Mouse (Mus musculus) gastrocnemius, adult 2 months (tissue): Measurements from ENCODE around the gene Syde2. TPM values are rescaled to one million over a fixed set of nuclear protein-coding genes. Genes with fewer than 3 reads are reported as not detected.
A peak's percentile ranks its signal among the peaks of the same experiment; 100 is the strongest.
"Not testable (repeated sequence)": the region's sequence is repeated elsewhere in the genome, so short reads cannot be mapped to it uniquely, and the experiment has no call there.

Experiments
- DNase-seq: peaks from one replicate; pipeline ENCODE4 v3.0.0; 2022
- H3K27ac ChIP-seq: fragments of 200-600 bp; 2 replicates; pipeline ENCODE4 v1.8.1; 2022; ENCODE audit warnings: mild to moderate bottlenecking
- H3K4me3 ChIP-seq: fragments of 200-600 bp; 2 replicates; pipeline ENCODE4 v1.8.1; 2022; ENCODE audit warnings: mild to moderate bottlenecking, moderate library complexity
- CTCF ChIP-seq: fragments of 200-600 bp; IDR thresholded peaks from 2 replicates; pipeline ENCODE4 v1.8.1; 2022; ENCODE audit warnings: antibody characterized with exemption, mild to moderate bottlenecking, moderate library complexity
- intact Hi-C: fragments of 180-260 bp; cut with DNase I; formaldehyde crosslinking; loops from one replicate; pipeline ENCODE4 v1.15.1; 2025
- total RNA-seq, 2 experiments: library from RNA; stranded (reverse); gene quantifications; 2 replicates each; pipeline ENCODE4 v1.2.3; 2021

Gene Syde2
- total RNA-seq, 2 experiments from 2014 or later: 0.97 to 1.1 TPM

- no peak for DNase-seq
- Histone ChIP-seq H3K4me3 (no peak overlapping the region), H3K27ac (peak overlapping the region; percentile 58)
- intact Hi-C loops: no loop called here
- TF ChIP-seq CTCF: no peak
Measured at GRCm38 (mm10) chr3:145995489-145995888, 7.8 kb downstream of the Syde2 start.

DNA sequence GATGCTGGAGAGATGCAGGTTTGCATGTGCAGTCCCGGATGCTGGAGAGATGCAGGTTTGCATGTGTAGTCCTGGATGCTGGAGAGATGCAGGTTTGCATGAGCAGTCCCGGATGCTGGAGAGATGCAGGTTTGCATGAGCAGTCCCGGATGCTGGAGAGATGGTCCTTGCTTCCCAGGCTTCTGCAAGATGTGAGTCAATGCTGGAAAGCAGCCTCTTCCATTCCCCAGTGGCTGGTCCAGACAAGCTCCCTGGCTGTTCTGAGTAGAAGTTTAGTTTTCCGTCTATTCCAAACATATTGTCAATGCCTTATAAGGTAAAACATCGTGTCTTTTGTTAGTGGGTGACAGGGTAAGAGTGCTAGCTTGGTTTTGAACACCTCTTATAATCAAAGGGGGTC is 8.9 kb downstream of the Syde2 start:
- H3K27ac ChIP-seq, H3K4me3 ChIP-seq, intact Hi-C loops: not testable (repeated sequence)
- peak; percentile 52 for DNase-seq

DNA sequence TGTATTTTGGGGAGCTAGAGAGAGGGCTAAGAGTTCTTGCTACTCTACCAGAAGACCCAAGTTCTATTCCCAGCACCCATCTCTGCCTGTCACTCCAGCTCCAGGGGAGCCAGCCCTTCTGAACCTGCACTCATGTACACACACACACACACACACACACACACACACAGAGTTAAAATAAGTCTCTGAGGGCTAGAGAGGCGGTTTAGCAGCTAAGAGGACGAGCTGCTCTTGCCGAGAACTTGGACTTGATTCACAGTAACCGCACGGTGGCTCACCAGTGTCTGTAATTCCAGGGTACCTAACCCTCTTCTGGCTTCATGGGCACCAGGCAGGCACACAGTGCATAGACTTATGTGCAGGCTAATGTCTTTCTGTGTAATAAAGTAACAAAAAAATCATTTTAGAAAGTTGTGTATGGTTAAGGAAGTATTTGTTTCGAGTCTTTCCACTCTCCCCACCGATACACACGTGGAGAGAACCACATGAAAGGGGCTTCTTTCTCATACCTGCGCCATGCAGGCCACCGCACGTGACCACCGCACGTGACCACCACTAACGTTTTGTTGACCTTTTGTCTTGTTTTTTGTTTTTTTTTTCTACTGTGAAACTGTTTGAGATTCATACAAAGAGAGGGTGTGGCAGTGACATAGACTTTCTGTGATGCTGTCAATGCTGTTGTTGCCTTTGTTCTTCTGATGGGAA is 16.8 kb downstream of the Syde2 start:
- Histone ChIP-seq H3K4me3 (no peak overlapping the region), H3K27ac (no peak overlapping the region)
- DNase-seq: no peak
- intact Hi-C loops: no loop called here
- no peak for TF ChIP-seq CTCF

- no peak overlapping the region for H3K27ac ChIP-seq
- intact Hi-C loops: no loop called here
- no peak for TF ChIP-seq CTCF
- no peak overlapping the region for H3K4me3 ChIP-seq
- no peak for DNase-seq
Measured at GRCm38 (mm10) chr3:146007872-146008271, 20.2 kb downstream of the Syde2 start.

DNA sequence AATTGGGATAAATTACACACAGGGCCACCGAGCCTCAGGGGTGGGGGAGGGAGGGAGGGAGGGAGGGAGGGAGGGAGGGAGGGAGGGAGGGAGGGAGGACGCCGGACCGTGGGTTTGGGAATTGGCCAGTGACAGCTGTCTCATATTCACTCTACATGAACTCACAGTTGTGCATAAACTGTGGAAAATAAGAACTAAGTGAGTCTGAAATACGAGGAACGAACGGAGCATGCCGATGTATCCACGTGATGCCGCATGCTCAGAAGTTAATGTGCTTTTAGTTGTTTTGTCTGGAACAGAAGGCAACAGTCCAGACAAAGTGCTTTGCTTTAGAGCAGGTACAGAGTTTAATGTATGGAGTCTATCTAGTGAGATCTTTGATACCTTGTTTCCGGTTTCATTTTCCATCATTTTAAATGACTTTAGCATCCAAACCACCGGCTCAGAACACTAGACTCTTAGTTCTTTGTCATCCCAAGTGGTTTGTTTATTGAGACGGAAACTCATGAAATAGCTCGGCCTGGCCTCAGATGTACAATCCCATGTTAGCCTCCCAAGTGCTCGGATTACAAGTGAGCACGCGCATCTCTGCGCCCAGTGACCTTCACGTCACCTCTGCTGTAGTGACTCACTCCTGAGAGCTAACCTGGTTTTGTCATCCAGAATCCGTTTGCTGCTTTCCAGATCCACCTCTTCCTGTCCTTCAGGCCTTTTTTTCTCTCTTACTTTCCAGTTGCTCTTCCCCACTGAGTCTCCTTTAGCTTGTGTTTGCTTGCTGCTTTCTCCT is 22.4 kb downstream of the Syde2 start:
- peak overlapping the region; percentile 63 for H3K4me3 ChIP-seq
- DNase-seq: peak; percentile 71
- no peak for TF ChIP-seq CTCF
- H3K27ac ChIP-seq: peak overlapping the region; percentile 57
- intact Hi-C loops: no loop called here

- intact Hi-C loops: no loop called here
- TF ChIP-seq CTCF: no peak
- DNase-seq: no peak
- Histone ChIP-seq H3K4me3 (no peak overlapping the region; the same call in 1 of the 2 replicates), H3K27ac (peak overlapping the region; percentile 57)
Measured at GRCm38 (mm10) chr3:146010751-146011150, 23.1 kb downstream of the Syde2 start.

GRCm38 (mm10) chr3:146011544-146012218 is 24.0 kb downstream of the Syde2 start:
- intact Hi-C loops: no loop called here
- Histone ChIP-seq H3K4me3 (no peak overlapping the region), H3K27ac (no peak overlapping the region)
- DNase-seq: no peak
- TF ChIP-seq CTCF: no peak

DNA sequence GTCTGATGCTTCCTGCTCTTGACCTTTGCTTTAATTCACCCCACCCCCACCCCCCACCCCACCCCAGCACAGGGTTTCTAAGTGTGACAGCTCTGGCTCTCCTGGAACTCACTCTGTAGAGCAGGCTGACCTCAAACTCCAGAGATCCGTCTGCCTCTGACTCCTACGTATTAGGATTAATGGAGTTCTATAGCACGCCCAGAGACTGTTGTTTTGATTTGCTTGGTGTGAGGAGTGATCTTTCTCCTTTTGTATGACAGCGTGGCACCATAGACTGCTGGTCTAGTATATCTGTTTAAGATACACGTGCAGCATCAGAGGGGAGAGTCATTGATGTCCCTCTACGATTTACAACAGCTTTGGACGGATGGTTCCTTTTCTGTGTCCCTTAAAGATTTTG is 25.8 kb downstream of the Syde2 start:
- DNase-seq: no peak

GRCm38 (mm10) chr3:146014321-146014720 is 26.7 kb downstream of the Syde2 start:
- no peak overlapping the region for H3K4me3 ChIP-seq
- no peak for DNase-seq
- no peak for TF ChIP-seq CTCF
- intact Hi-C loops: no loop called here
- no peak overlapping the region for H3K27ac ChIP-seq

More for the DNA sequence above, 25.8 kb downstream of the Syde2 start:
- intact Hi-C loops: no loop called here
- H3K4me3 ChIP-seq: no peak overlapping the region
- H3K27ac ChIP-seq: no peak overlapping the region
- no peak for TF ChIP-seq CTCF

GRCm38 (mm10) chr3:146016979-146017378 is 29.3 kb downstream of the Syde2 start:
- no peak for TF ChIP-seq CTCF
- intact Hi-C loops: no loop called here
- no peak overlapping the region for H3K27ac ChIP-seq
- DNase-seq: no peak
- no peak overlapping the region for H3K4me3 ChIP-seq

GRCm38 (mm10) chr3:146017521-146017920 is 29.9 kb downstream of the Syde2 start:
- no peak overlapping the region for H3K27ac ChIP-seq
- intact Hi-C loops: no loop called here
- no peak for TF ChIP-seq CTCF
- no peak overlapping the region for H3K4me3 ChIP-seq
- DNase-seq: no peak

DNA sequence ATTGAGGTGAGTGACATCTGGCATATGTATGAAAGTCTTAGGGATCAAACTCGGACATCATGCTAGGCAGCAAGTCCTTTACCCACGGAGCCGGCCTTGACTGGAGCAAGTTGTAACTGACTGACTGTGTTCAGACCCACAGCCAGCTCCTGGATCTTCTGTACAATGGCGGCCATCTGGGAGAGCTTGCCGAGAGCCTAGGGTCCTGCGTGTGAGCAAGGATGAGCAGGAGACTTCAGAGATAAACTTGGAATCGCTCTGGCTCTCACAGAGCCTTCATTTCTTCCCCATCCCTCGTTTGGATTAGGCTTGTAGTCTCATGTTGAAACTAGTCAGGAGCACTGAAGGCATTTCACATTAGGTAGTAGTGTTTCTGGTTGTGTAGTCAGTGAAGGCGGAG is 34.6 kb downstream of the Syde2 start:
- intact Hi-C loops: no loop called here
- no peak for DNase-seq

GRCm38 (mm10) chr3:146024746-146025145 is 37.1 kb downstream of the Syde2 start:
- no peak for TF ChIP-seq CTCF
- DNase-seq: no peak
- intact Hi-C loops: no loop called here
- Histone ChIP-seq H3K4me3 (no peak overlapping the region), H3K27ac (no peak overlapping the region)

More for the DNA sequence above, 34.6 kb downstream of the Syde2 start:
- no peak for TF ChIP-seq CTCF
- no peak overlapping the region for H3K4me3 ChIP-seq
- no peak overlapping the region for H3K27ac ChIP-seq
